Mouse (Mus musculus): ENCODE results near the gene Corin. TPM values are rescaled to one million over a fixed set of nuclear protein-coding genes. Genes with fewer than 3 reads are reported as not detected.

Corin gene
- polyA plus RNA-seq, 1 experiment from 2014 or later: 1.2 TPM

GRCm38 (mm10) chr5:72472317-72473009 lies 31.8 kb downstream of the Corin start:
- WGBS: 81% methylated on average over 12 of the region's 12 CpGs
- no peak overlapping the region for H3K27ac ChIP-seq
- H3K9me3 ChIP-seq: no peaks in the 10 kb centered on the region
- H3K4me2 ChIP-seq: no peak overlapping the region
- no peaks in the 10 kb centered on the region for H3K4me1 ChIP-seq
- no peaks in the 10 kb centered on the region for H3K27me3 ChIP-seq (replicated peaks)
- no peak for ATAC-seq (replicated peaks)
- H3K4me3 ChIP-seq: no peak overlapping the region
- no peak overlapping the region for H3K9ac ChIP-seq
- no peaks in the 10 kb centered on the region for H3K36me3 ChIP-seq (replicated peaks)

GRCm38 (mm10) chr5:72471746-72472145 lies 32.5 kb downstream of the Corin start:
- H3K4me3 ChIP-seq: no peak overlapping the region
- H3K4me1 ChIP-seq: no peaks in the 10 kb centered on the region
- no peak overlapping the region for H3K27ac ChIP-seq
- WGBS: 74% methylated on average over 7 of the region's 7 CpGs
- no peaks in the 10 kb centered on the region for H3K9me3 ChIP-seq
- H3K36me3 ChIP-seq (replicated peaks): no peaks in the 10 kb centered on the region
- no peak overlapping the region for H3K4me2 ChIP-seq
- no peak overlapping the region for H3K9ac ChIP-seq
- no peak for ATAC-seq (replicated peaks)
- no peaks in the 10 kb centered on the region for H3K27me3 ChIP-seq (replicated peaks)

- Histone ChIP-seq H3K27me3 (replicated peaks) (no peaks in the 10 kb centered on the region), H3K27ac (no peak overlapping the region), H3K9ac (no peak overlapping the region), H3K4me2 (no peak overlapping the region), H3K4me1 (no peaks in the 10 kb centered on the region), H3K4me3 (no peak overlapping the region), H3K9me3 (no peaks in the 10 kb centered on the region), H3K36me3 (replicated peaks) (no peaks in the 10 kb centered on the region)
- 65% methylated on average over 3 of the region's 3 CpGs for WGBS
- ATAC-seq (replicated peaks): no peak
These were observed 39.3 kb downstream of the Corin start for GRCm38 (mm10) chr5:72464932-72465331.

- H3K9ac ChIP-seq: no peak overlapping the region
- H3K9me3 ChIP-seq: no peaks in the 10 kb centered on the region
- ATAC-seq (replicated peaks): no peak
- H3K27me3 ChIP-seq (replicated peaks): no peaks in the 10 kb centered on the region
- no peak overlapping the region for H3K27ac ChIP-seq
- H3K4me2 ChIP-seq: no peak overlapping the region
- H3K36me3 ChIP-seq (replicated peaks): no peaks in the 10 kb centered on the region
- H3K4me3 ChIP-seq: no peak overlapping the region
- H3K4me1 ChIP-seq: no peaks in the 10 kb centered on the region
- WGBS: 83% methylated on average over 7 of the region's 7 CpGs
These were observed 44.7 kb downstream of the Corin start for GRCm38 (mm10) chr5:72459374-72460112.

- no peaks in the 10 kb centered on the region for H3K27me3 ChIP-seq (replicated peaks)
- no peaks in the 10 kb centered on the region for H3K36me3 ChIP-seq (replicated peaks)
- H3K4me1 ChIP-seq: no peaks in the 10 kb centered on the region
- no peak overlapping the region for H3K27ac ChIP-seq
- 66% methylated on average over 2 of the region's 2 CpGs for WGBS
- H3K9ac ChIP-seq: no peak overlapping the region
- H3K4me2 ChIP-seq: no peak overlapping the region
- no peak overlapping the region for H3K4me3 ChIP-seq
- no peak for ATAC-seq (replicated peaks)
- no peaks in the 10 kb centered on the region for H3K9me3 ChIP-seq
These were observed 50.6 kb downstream of the Corin start for GRCm38 (mm10) chr5:72453690-72454089.

- no peaks in the 10 kb centered on the region for H3K27me3 ChIP-seq (replicated peaks)
- ATAC-seq (replicated peaks): no peak
- H3K4me2 ChIP-seq: no peak overlapping the region
- no peak overlapping the region for H3K27ac ChIP-seq
- no peak overlapping the region for H3K4me3 ChIP-seq
- no peaks in the 10 kb centered on the region for H3K36me3 ChIP-seq (replicated peaks)
- no peaks in the 10 kb centered on the region for H3K9me3 ChIP-seq
- WGBS: 65% methylated on average over 11 of the region's 11 CpGs
- no peak overlapping the region for H3K9ac ChIP-seq
- no peaks in the 10 kb centered on the region for H3K4me1 ChIP-seq
These were observed 51.1 kb downstream of the Corin start for GRCm38 (mm10) chr5:72453176-72453575.

- H3K4me3 ChIP-seq: no peak overlapping the region
- no peak for ATAC-seq (replicated peaks)
These were observed 51.5 kb downstream of the Corin start for GRCm38 (mm10) chr5:72452750-72453149.

GRCm38 (mm10) chr5:72448846-72449245 lies 55.4 kb downstream of the Corin start:
- no peaks in the 10 kb centered on the region for H3K4me1 ChIP-seq
- H3K27me3 ChIP-seq (replicated peaks): no peaks in the 10 kb centered on the region
- no peak overlapping the region for H3K4me2 ChIP-seq
- no peak overlapping the region for H3K27ac ChIP-seq
- 63% methylated on average over 2 of the region's 2 CpGs for WGBS
- H3K4me3 ChIP-seq: no peak overlapping the region
- no peaks in the 10 kb centered on the region for H3K9me3 ChIP-seq
- no peaks in the 10 kb centered on the region for H3K36me3 ChIP-seq (replicated peaks)
- no peak overlapping the region for H3K9ac ChIP-seq
- ATAC-seq (replicated peaks): no peak

More at GRCm38 (mm10) chr5:72452750-72453149, 51.5 kb downstream of the Corin start:
- Histone ChIP-seq H3K9ac (no peak overlapping the region), H3K9me3 (no peaks in the 10 kb centered on the region), H3K4me1 (no peaks in the 10 kb centered on the region), H3K4me2 (no peak overlapping the region), H3K36me3 (replicated peaks) (no peaks in the 10 kb centered on the region), H3K27ac (no peak overlapping the region), H3K27me3 (replicated peaks) (no peaks in the 10 kb centered on the region)
- WGBS: 35% methylated on average over 4 of the region's 4 CpGs

- ATAC-seq (replicated peaks): no peak
- no peaks in the 10 kb centered on the region for H3K27me3 ChIP-seq (replicated peaks)
- H3K4me2 ChIP-seq: no peak overlapping the region
- H3K4me1 ChIP-seq: no peaks in the 10 kb centered on the region
- H3K36me3 ChIP-seq (replicated peaks): no peaks in the 10 kb centered on the region
- no peak overlapping the region for H3K9ac ChIP-seq
- no peak overlapping the region for H3K4me3 ChIP-seq
- H3K27ac ChIP-seq: no peak overlapping the region
- H3K9me3 ChIP-seq: no peaks in the 10 kb centered on the region
- WGBS: 91% methylated on average over 11 of the region's 11 CpGs
These were observed 58.2 kb downstream of the Corin start for GRCm38 (mm10) chr5:72446104-72446503.

GRCm38 (mm10) chr5:72443946-72444345 lies 60.3 kb downstream of the Corin start:
- no peaks in the 10 kb centered on the region for H3K9me3 ChIP-seq
- H3K4me1 ChIP-seq: no peaks in the 10 kb centered on the region
- no peak for ATAC-seq (replicated peaks)
- no peak overlapping the region for H3K4me2 ChIP-seq
- WGBS: 73% methylated on average over 11 of the region's 11 CpGs
- H3K4me3 ChIP-seq: no peak overlapping the region
- H3K27me3 ChIP-seq (replicated peaks): no peaks in the 10 kb centered on the region
- no peak overlapping the region for H3K27ac ChIP-seq
- H3K9ac ChIP-seq: no peak overlapping the region
- no peaks in the 10 kb centered on the region for H3K36me3 ChIP-seq (replicated peaks)

GRCm38 (mm10) chr5:72443007-72443406 lies 61.3 kb downstream of the Corin start:
- 83% methylated on average over 4 of the region's 4 CpGs for WGBS
- no peaks in the 10 kb centered on the region for H3K27me3 ChIP-seq (replicated peaks)
- H3K4me2 ChIP-seq: no peak overlapping the region
- H3K36me3 ChIP-seq (replicated peaks): no peaks in the 10 kb centered on the region
- H3K9me3 ChIP-seq: no peaks in the 10 kb centered on the region
- H3K9ac ChIP-seq: no peak overlapping the region
- H3K27ac ChIP-seq: no peak overlapping the region
- no peaks in the 10 kb centered on the region for H3K4me1 ChIP-seq
- ATAC-seq (replicated peaks): no peak
- no peak overlapping the region for H3K4me3 ChIP-seq

GRCm38 (mm10) chr5:72441181-72441580 lies 63.1 kb downstream of the Corin start:
- H3K4me2 ChIP-seq: no peak overlapping the region

GRCm38 (mm10) chr5:72435085-72435484 lies 69.2 kb downstream of the Corin start:
- Histone ChIP-seq H3K4me2 (no peak overlapping the region), H3K9me3 (no peaks in the 10 kb centered on the region), H3K9ac (no peak overlapping the region), H3K4me1 (no peaks in the 10 kb centered on the region), H3K36me3 (replicated peaks) (no peaks in the 10 kb centered on the region), H3K27me3 (replicated peaks) (no peaks in the 10 kb centered on the region), H3K4me3 (no peak overlapping the region), H3K27ac (no peak overlapping the region)
- WGBS: 93% methylated on average over 11 of the region's 11 CpGs
- ATAC-seq (replicated peaks): no peak

More at GRCm38 (mm10) chr5:72441181-72441580, 63.1 kb downstream of the Corin start:
- H3K27ac ChIP-seq: no peak overlapping the region
- no peak overlapping the region for H3K4me3 ChIP-seq
- H3K27me3 ChIP-seq (replicated peaks): no peaks in the 10 kb centered on the region
- no peak for ATAC-seq (replicated peaks)
- H3K9ac ChIP-seq: no peak overlapping the region
- WGBS: 76% methylated on average over 10 of the region's 10 CpGs
- no peaks in the 10 kb centered on the region for H3K4me1 ChIP-seq
- H3K9me3 ChIP-seq: no peaks in the 10 kb centered on the region
- no peaks in the 10 kb centered on the region for H3K36me3 ChIP-seq (replicated peaks)

All from midbrain, embryonic 15.5 days (tissue).